Mouse (Mus musculus) large intestine, adult 2 months (tissue): ENCODE measurements at regions not wholly inside any gene's neighbourhood (a gene's known extent, or its start where the extent isn't known, plus 50 kb on each side); places are given as distances from the start of the nearest gene placed in this dataset.

ENCODE experiments used
- DNase-seq: peaks from one replicate; pipeline ENCODE4 v3.0.0-alpha.2; 2012; ENCODE audit warnings: low read depth, low spot score
- WGBS: fragments of 180-500 bp; shearing (Covaris S2); methylation state at CpG from one replicate; pipeline ENCODE4 v1.1.7; 2018; 5-methylcytosine and 5-hydroxymethylcytosine counted together

- WGBS, result 88% methylated on average over 6 of the region's 6 CpGs
- no peak for DNase-seq
Observed at GRCm38 (mm10) chr13:101568985-101569631, 198.9 kb downstream of the Pik3r1 start.

- 81% methylated on average over 1 of the region's 1 CpGs for WGBS
- no peak for DNase-seq
Observed at GRCm38 (mm10) chr13:101565323-101565722, 202.7 kb downstream of the Pik3r1 start.

GRCm38 (mm10) chr13:101555371-101555874, 212.6 kb downstream of the Pik3r1 start:
- DNase-seq, result no peak
- 68% methylated on average over 3 of the region's 3 CpGs for WGBS

GRCm38 (mm10) chr13:101553131-101553549, 214.9 kb downstream of the Pik3r1 start:
- no peak for DNase-seq
- 59% methylated on average over 8 of the region's 8 CpGs for WGBS

GRCm38 (mm10) chr13:101552451-101552850, 215.6 kb downstream of the Pik3r1 start:
- WGBS, result 87% methylated on average over 2 of the region's 2 CpGs
- DNase-seq, result no peak

GRCm38 (mm10) chr13:101551068-101551467, 216.9 kb downstream of the Pik3r1 start:
- no peak for DNase-seq
- WGBS, result 99% methylated on average over 6 of the region's 6 CpGs

GRCm38 (mm10) chr13:101550526-101550925, 217.5 kb downstream of the Pik3r1 start:
- DNase-seq, result no peak
- WGBS, result 86% methylated on average over 5 of the region's 5 CpGs

GRCm38 (mm10) chr13:101547887-101548286, 220.1 kb downstream of the Pik3r1 start:
- 51% methylated on average over 6 of the region's 6 CpGs for WGBS
- DNase-seq, result no peak

GRCm38 (mm10) chr13:101547365-101547764, 220.7 kb downstream of the Pik3r1 start:
- DNase-seq, result no peak
- WGBS, result 81% methylated on average over 2 of the region's 2 CpGs

GRCm38 (mm10) chr13:101545344-101546181, 222.5 kb downstream of the Pik3r1 start:
- DNase-seq, result no peak
- WGBS, result 74% methylated on average over 6 of the region's 6 CpGs

GRCm38 (mm10) chr13:101540391-101541191, 227.4 kb downstream of the Pik3r1 start:
- 42% methylated on average over 14 of the region's 14 CpGs for WGBS
- DNase-seq, result peak; percentile 11

GRCm38 (mm10) chr13:101538110-101538509, 229.9 kb downstream of the Pik3r1 start:
- no peak for DNase-seq

GRCm38 (mm10) chr13:101536019-101536418, 232.0 kb downstream of the Pik3r1 start:
- WGBS, result 90% methylated on average over 1 of the region's 1 CpGs
- no peak for DNase-seq

More at GRCm38 (mm10) chr13:101538110-101538509, 229.9 kb downstream of the Pik3r1 start:
- 55% methylated on average over 1 of the region's 1 CpGs for WGBS

GRCm38 (mm10) chr13:101535331-101535866, 232.6 kb downstream of the Pik3r1 start:
- no peak for DNase-seq
- WGBS, result 88% methylated on average over 3 of the region's 3 CpGs

- DNase-seq, result no peak
- WGBS, result 89% methylated on average over 6 of the region's 6 CpGs
Observed at GRCm38 (mm10) chr13:101534490-101534889, 233.5 kb downstream of the Pik3r1 start.

- no peak for DNase-seq
- 29% methylated on average over 4 of the region's 4 CpGs for WGBS
Observed at GRCm38 (mm10) chr13:101532913-101533312, 235.1 kb downstream of the Pik3r1 start.

GRCm38 (mm10) chr13:101527691-101528090, 240.3 kb downstream of the Pik3r1 start:
- 92% methylated on average over 5 of the region's 5 CpGs for WGBS
- no peak for DNase-seq

- no peak for DNase-seq
- 93% methylated on average over 3 of the region's 3 CpGs for WGBS
Observed at GRCm38 (mm10) chr13:101524781-101525180, 243.2 kb downstream of the Pik3r1 start.

GRCm38 (mm10) chr13:101524223-101524622, 243.8 kb downstream of the Pik3r1 start:
- no peak for DNase-seq
- 85% methylated on average over 3 of the region's 3 CpGs for WGBS

GRCm38 (mm10) chr13:101523492-101523891, 244.5 kb downstream of the Pik3r1 start:
- no peak for DNase-seq
- WGBS, result 45% methylated on average over 3 of the region's 3 CpGs
